Mouse (Mus musculus): ENCODE data around the gene Rxra.
A peak's percentile ranks its signal among the peaks of the same experiment; 100 is the strongest.

The Rxra gene

GRCm38 (mm10) chr2:27764256-27764936 lies 88.2 kb downstream of the Rxra start:
- DNase-seq (ENCODE audit: low read depth), result no peak

GRCm38 (mm10) chr2:27764937-27765319 lies 88.7 kb downstream of the Rxra start:
- DNase-seq (ENCODE audit: low read depth), result peak; percentile 76

GRCm38 (mm10) chr2:27767773-27768172 lies 91.5 kb downstream of the Rxra start:
- no peak for DNase-seq (ENCODE audit: low read depth)

- no peak for DNase-seq (ENCODE audit: low read depth)
Measured at GRCm38 (mm10) chr2:27769701-27770100, 93.5 kb downstream of the Rxra start.

GRCm38 (mm10) chr2:27770205-27770604 lies 94.0 kb downstream of the Rxra start:
- DNase-seq (ENCODE audit: low read depth), result peak; percentile 33

- peak; percentile 70 for DNase-seq (ENCODE audit: low read depth)
Measured at GRCm38 (mm10) chr2:27771936-27772335, 95.7 kb downstream of the Rxra start.

- no peak for DNase-seq (ENCODE audit: low read depth)
Measured at GRCm38 (mm10) chr2:27772841-27773388, 96.7 kb downstream of the Rxra start.

- no peak for DNase-seq (ENCODE audit: low read depth)
Measured at GRCm38 (mm10) chr2:27773980-27774730, 97.9 kb downstream of the Rxra start.

GRCm38 (mm10) chr2:27775006-27775405 lies 98.8 kb downstream of the Rxra start:
- DNase-seq (ENCODE audit: low read depth), result no peak

GRCm38 (mm10) chr2:27775625-27776024 lies 99.4 kb downstream of the Rxra start:
- no peak for DNase-seq (ENCODE audit: low read depth)

- DNase-seq (ENCODE audit: low read depth), result no peak
Measured at GRCm38 (mm10) chr2:27777756-27778155, 101.5 kb downstream of the Rxra start.

GRCm38 (mm10) chr2:27778289-27778688 lies 102.0 kb downstream of the Rxra start:
- DNase-seq (ENCODE audit: low read depth), result no peak

GRCm38 (mm10) chr2:27779291-27779866 lies 103.1 kb downstream of the Rxra start:
- no peak for DNase-seq (ENCODE audit: low read depth)

- DNase-seq (ENCODE audit: low read depth), result no peak
Measured at GRCm38 (mm10) chr2:27780162-27780561, 103.9 kb downstream of the Rxra start.

GRCm38 (mm10) chr2:27785363-27785762 lies 109.1 kb downstream of the Rxra start:
- DNase-seq (ENCODE audit: low read depth), result no peak

- DNase-seq (ENCODE audit: low read depth), result no peak
Measured at GRCm38 (mm10) chr2:27785973-27786417, 109.8 kb downstream of the Rxra start.

GRCm38 (mm10) chr2:27791571-27791970 lies 115.3 kb downstream of the Rxra start:
- DNase-seq (ENCODE audit: low read depth), result no peak

- DNase-seq (ENCODE audit: low read depth), result no peak
Measured at GRCm38 (mm10) chr2:27799018-27799417, 122.8 kb downstream of the Rxra start.

GRCm38 (mm10) chr2:27801041-27801440 lies 124.8 kb downstream of the Rxra start:
- DNase-seq (ENCODE audit: low read depth), result no peak

GRCm38 (mm10) chr2:27802493-27802892 lies 126.3 kb downstream of the Rxra start:
- DNase-seq (ENCODE audit: low read depth), result no peak

GRCm38 (mm10) chr2:27806691-27807090 lies 130.5 kb downstream of the Rxra start:
- DNase-seq (ENCODE audit: low read depth), result no peak

- DNase-seq (ENCODE audit: low read depth), result no peak
Measured at GRCm38 (mm10) chr2:27807684-27808083, 131.4 kb downstream of the Rxra start.

- no peak for DNase-seq (ENCODE audit: low read depth)
Measured at GRCm38 (mm10) chr2:27809897-27810296, 133.7 kb downstream of the Rxra start.
